Mouse (Mus musculus): ENCODE data around the gene Hist1h2af. TPM values are rescaled to one million over a fixed set of nuclear protein-coding genes. Genes with fewer than 3 reads are reported as not detected.
"Not testable (repeated sequence)": the region's sequence is repeated elsewhere in the genome, so short reads cannot be mapped to it uniquely, and the experiment has no call there.

Hist1h2af gene
- total RNA-seq, 2 experiments from 2014 or later: 2.0 TPM; not detected in 1

- no peak for DNase-seq
- H3K4me3 ChIP-seq: no peak overlapping the region
- intact Hi-C loops (cut with DNase I): no loop called here
- no peak overlapping the region for H3K27ac ChIP-seq
- no peak for TF ChIP-seq CTCF (IDR thresholded peaks at IDR 0.05)
These were observed 7.8 kb downstream of the Hist1h2af start for GRCm38 (mm10) chr13:23541497-23541896.

GRCm38 (mm10) chr13:23542225-23542980 lies 8.7 kb downstream of the Hist1h2af start:
- Histone ChIP-seq H3K27ac (peak overlapping the region; percentile 96), H3K4me3 (peak overlapping the region; percentile 74)
- DNase-seq; intact Hi-C loops (cut with DNase I): not testable (repeated sequence)

GRCm38 (mm10) chr13:23542999-23543607 lies 9.4 kb downstream of the Hist1h2af start, which contains the start of gene Hist1h2bh:
TSS of gene Hist1h2bh (minus strand) at chr13:23543392.
- peak; percentile 48 for DNase-seq
- H3K4me3 ChIP-seq: peak within 1 kb of the TSS; percentile 74
- H3K27ac ChIP-seq: peak within 1 kb of the TSS; percentile 96
- intact Hi-C loops (cut with DNase I): not testable (repeated sequence)

- peak; percentile 63 for DNase-seq
- TF ChIP-seq CTCF (IDR thresholded peaks at IDR 0.05): no peak
- intact Hi-C loops (cut with DNase I): no loop called here
- Histone ChIP-seq H3K4me3 (peak within 1 kb of the TSS; percentile 74), H3K27ac (peak within 1 kb of the TSS; percentile 96)
These were observed 10.5 kb downstream of the Hist1h2af start, which contains the start of gene Hist1h3f for GRCm38 (mm10) chr13:23543965-23544786. TSS of gene Hist1h3f (plus strand) at chr13:23544052.

GRCm38 (mm10) chr13:23544787-23545120 lies 11.0 kb downstream of the Hist1h2af start:
- Histone ChIP-seq H3K4me3 (peak overlapping the region; percentile 74), H3K27ac (peak overlapping the region; percentile 96)
- DNase-seq; intact Hi-C loops (cut with DNase I): not testable (repeated sequence)

GRCm38 (mm10) chr13:23546694-23547093 lies 13.0 kb downstream of the Hist1h2af start:
- no peak overlapping the region for H3K4me3 ChIP-seq
- no peak for TF ChIP-seq CTCF (IDR thresholded peaks at IDR 0.05)
- intact Hi-C loops (cut with DNase I): no loop called here
- DNase-seq: no peak
- no peak overlapping the region for H3K27ac ChIP-seq

GRCm38 (mm10) chr13:23550761-23551145 lies 17.0 kb downstream of the Hist1h2af start:
- peak overlapping the region; percentile 73 for H3K4me3 ChIP-seq
- TF ChIP-seq CTCF (IDR thresholded peaks at IDR 0.05): no peak
- DNase-seq: no peak
- peak overlapping the region; percentile 82 for H3K27ac ChIP-seq
- intact Hi-C loops (cut with DNase I): no loop called here

- DNase-seq: peak; percentile 73
- Histone ChIP-seq H3K27ac (peak within 1 kb of the TSS; percentile 82), H3K4me3 (peak within 1 kb of the TSS; percentile 73)
- TF ChIP-seq CTCF (IDR thresholded peaks at IDR 0.05): peak; percentile 61
- intact Hi-C loops (cut with DNase I): not testable (repeated sequence)
These were observed 17.6 kb downstream of the Hist1h2af start, which contains the start of gene Hist1h4f for GRCm38 (mm10) chr13:23551146-23551834. TSS of gene Hist1h4f (minus strand) at chr13:23551648.

- intact Hi-C loops (cut with DNase I): no loop called here
- peak overlapping the region; percentile 82 for H3K27ac ChIP-seq
- TF ChIP-seq CTCF (IDR thresholded peaks at IDR 0.05): no peak
- peak overlapping the region; percentile 73 for H3K4me3 ChIP-seq
- DNase-seq: no peak
These were observed 18.5 kb downstream of the Hist1h2af start for GRCm38 (mm10) chr13:23551931-23552914.

- intact Hi-C loops (cut with DNase I): no loop called here
- H3K27ac ChIP-seq: peak within 1 kb of the TSS; percentile 84; the same call in 1 of the 2 replicates
- no peak for TF ChIP-seq CTCF (IDR thresholded peaks at IDR 0.05)
- no peak for DNase-seq
- H3K4me3 ChIP-seq: peak within 1 kb of the TSS; percentile 81; the same call in 1 of the 2 replicates
These were observed 19.3 kb downstream of the Hist1h2af start, which contains the start of gene Hist1h1d for GRCm38 (mm10) chr13:23552962-23553361. TSS of gene Hist1h1d (plus strand) at chr13:23553262.

- Histone ChIP-seq H3K4me3 (peak overlapping the region; percentile 81), H3K27ac (peak overlapping the region; percentile 84)
- intact Hi-C loops (cut with DNase I): no loop called here
- DNase-seq: no peak
- no peak for TF ChIP-seq CTCF (IDR thresholded peaks at IDR 0.05)
These were observed 20.7 kb downstream of the Hist1h2af start for GRCm38 (mm10) chr13:23554393-23554792.
